Mouse (Mus musculus) hindbrain, embryonic 15.5 days (tissue): ENCODE results near the gene Ilf3. TPM values are rescaled to one million over a fixed set of nuclear protein-coding genes. Genes with fewer than 3 reads are reported as not detected.

Experiments used
- ATAC-seq: fragments of 200-750 bp; cut with Nextera tagmentation; 2 replicates; pipeline ENCODE4 v1.8.0; 2017; ENCODE audit warnings: low read depth, moderate number of reproducible peaks, moderate TSS enrichment; ENCODE audit not compliant: low FRiP score
- H3K27ac ChIP-seq: fragments of 300-500 bp; sonication (generic); replicated peaks from 2 replicates; pipeline ENCODE4 v1.5.1; 2015; ENCODE audit warnings: mild to moderate bottlenecking, inconsistent platforms
- H3K27me3 ChIP-seq: fragments of 300-500 bp; sonication (generic); 2 replicates; pipeline ENCODE4 v1.6.1; 2015; ENCODE audit warnings: control low read depth, inconsistent platforms
- H3K36me3 ChIP-seq: fragments of 300-500 bp; sonication (generic); 2 replicates; pipeline ENCODE4 v1.6.1; 2015; ENCODE audit warnings: control low read depth, inconsistent platforms
- H3K4me1 ChIP-seq: fragments of 300-500 bp; sonication (generic); replicated peaks from 2 replicates; pipeline ENCODE4 v1.6.1; 2015; ENCODE audit warnings: control low read depth, inconsistent platforms
- H3K4me2 ChIP-seq: fragments of 300-500 bp; sonication (generic); 2 replicates; pipeline ENCODE4 v1.6.1; 2015; ENCODE audit warnings: moderate library complexity, mild to moderate bottlenecking, inconsistent platforms
- H3K4me3 ChIP-seq: fragments of 300-500 bp; sonication (generic); 2 replicates; pipeline ENCODE4 v1.5.1; 2015; ENCODE audit warnings: mild to moderate bottlenecking, inconsistent platforms
- H3K9ac ChIP-seq: fragments of 300-500 bp; sonication (generic); 2 replicates; pipeline ENCODE4 v1.6.1; 2015; ENCODE audit warnings: inconsistent platforms
- H3K9me3 ChIP-seq: fragments of 300-500 bp; sonication (generic); 2 replicates; pipeline ENCODE4 v1.6.1; 2016; ENCODE audit warnings: control low read depth, inconsistent platforms
- WGBS: fragments of 180-500 bp; shearing (Covaris S2); methylation state at CpG from one replicate; pipeline ENCODE4 v1.1.7; 2015; 5-methylcytosine and 5-hydroxymethylcytosine counted together
- polyA plus RNA-seq: library from polyadenylated mRNA; unstranded; fragments of >200 nt; fragmentation: Nextera tagmentation; extraction: Ambion mirVana; gene quantifications from 2 replicates; pipeline ENCODE4 v1.2.1, GENCODE M21; 2015

The Ilf3 gene
- polyA plus RNA-seq, 1 experiment from 2014 or later = 209 TPM

- H3K4me1 ChIP-seq = peaks cover 49% of the 10 kb centered on the region
- 88% methylated on average over 3 of the region's 3 CpGs for WGBS
Measured at GRCm38 (mm10) chr9:21379195-21379594, 11.5 kb downstream of the Ilf3 start.

GRCm38 (mm10) chr9:21380868-21381267 is 13.2 kb downstream of the Ilf3 start:
- no peak for ATAC-seq
- H3K9me3 ChIP-seq = no peaks in the 10 kb centered on the region
- no peak overlapping the region for H3K4me3 ChIP-seq
- H3K4me2 ChIP-seq = no peak overlapping the region
- H3K9ac ChIP-seq = no peak overlapping the region
- no peak overlapping the region for H3K27ac ChIP-seq
- H3K36me3 ChIP-seq = no peaks in the 10 kb centered on the region
- peaks cover 53% of the 10 kb centered on the region for H3K4me1 ChIP-seq
- H3K27me3 ChIP-seq = no peaks in the 10 kb centered on the region

More at GRCm38 (mm10) chr9:21379195-21379594, 11.5 kb downstream of the Ilf3 start:
- Histone ChIP-seq H3K9me3 (no peaks in the 10 kb centered on the region), H3K36me3 (0 out of 2 replicates have a peak, but pooled peaks cover 3% of the 10 kb centered on the region), H3K4me3 (no peak overlapping the region), H3K9ac (no peak overlapping the region), H3K27ac (no peak overlapping the region), H3K27me3 (no peaks in the 10 kb centered on the region), H3K4me2 (no peak overlapping the region)
- no peak for ATAC-seq

- ATAC-seq = no peak
- Histone ChIP-seq H3K4me2 (no peak overlapping the region), H3K36me3 (peaks cover 10% of the 10 kb centered on the region), H3K27ac (no peak overlapping the region), H3K9ac (no peak overlapping the region), H3K4me3 (no peak overlapping the region), H3K4me1 (peaks cover 41% of the 10 kb centered on the region), H3K27me3 (no peaks in the 10 kb centered on the region), H3K9me3 (no peaks in the 10 kb centered on the region)
Measured at GRCm38 (mm10) chr9:21383966-21384365, 16.3 kb downstream of the Ilf3 start.

- H3K4me3 ChIP-seq = no peak overlapping the region
- H3K27ac ChIP-seq = no peak overlapping the region
- no peak overlapping the region for H3K9ac ChIP-seq
- H3K36me3 ChIP-seq = peaks cover 85% of the 10 kb centered on the region
- H3K9me3 ChIP-seq = no peaks in the 10 kb centered on the region
- no peaks in the 10 kb centered on the region for H3K4me1 ChIP-seq
- no peak overlapping the region for H3K4me2 ChIP-seq
- H3K27me3 ChIP-seq = no peaks in the 10 kb centered on the region
- 87% methylated on average over 10 of the region's 10 CpGs for WGBS
- no peak for ATAC-seq
Measured at GRCm38 (mm10) chr9:21392646-21393175, 25.0 kb downstream of the Ilf3 start.

- no peaks in the 10 kb centered on the region for H3K27me3 ChIP-seq
- no peak overlapping the region for H3K9ac ChIP-seq
- no peak overlapping the region for H3K4me2 ChIP-seq
- H3K4me1 ChIP-seq = no peaks in the 10 kb centered on the region
- peaks cover 91% of the 10 kb centered on the region for H3K36me3 ChIP-seq
- H3K4me3 ChIP-seq = no peak overlapping the region
- no peak overlapping the region for H3K27ac ChIP-seq
- 94% methylated on average over 3 of the region's 3 CpGs for WGBS
- ATAC-seq = 0 out of 2 replicates have a peak, but pooled peaks have one; percentile 20
- no peaks in the 10 kb centered on the region for H3K9me3 ChIP-seq
Measured at GRCm38 (mm10) chr9:21395692-21396091, 28.0 kb downstream of the Ilf3 start.

GRCm38 (mm10) chr9:21397170-21397569 is 29.5 kb downstream of the Ilf3 start:
- no peak overlapping the region for H3K9ac ChIP-seq
- no peak overlapping the region for H3K4me2 ChIP-seq
- no peak for ATAC-seq
- WGBS = 95% methylated on average over 3 of the region's 3 CpGs
- H3K4me1 ChIP-seq = no peaks in the 10 kb centered on the region
- H3K27ac ChIP-seq = no peak overlapping the region
- H3K36me3 ChIP-seq = peaks cover 93% of the 10 kb centered on the region
- no peak overlapping the region for H3K4me3 ChIP-seq
- H3K9me3 ChIP-seq = no peaks in the 10 kb centered on the region
- H3K27me3 ChIP-seq = no peaks in the 10 kb centered on the region

- H3K4me3 ChIP-seq = no peak overlapping the region
- 95% methylated on average over 9 of the region's 9 CpGs for WGBS
- no peaks in the 10 kb centered on the region for H3K27me3 ChIP-seq
- no peak overlapping the region for H3K9ac ChIP-seq
- H3K4me2 ChIP-seq = no peak overlapping the region
- H3K4me1 ChIP-seq = no peaks in the 10 kb centered on the region
- H3K36me3 ChIP-seq = peaks cover 94% of the 10 kb centered on the region
- no peaks in the 10 kb centered on the region for H3K9me3 ChIP-seq
- no peak overlapping the region for H3K27ac ChIP-seq
- ATAC-seq = no peak
Measured at GRCm38 (mm10) chr9:21401042-21401441, 33.4 kb downstream of the Ilf3 start.

GRCm38 (mm10) chr9:21402764-21403253 is 35.1 kb downstream of the Ilf3 start:
- ATAC-seq = no peak
- peaks cover 88% of the 10 kb centered on the region for H3K36me3 ChIP-seq
- 82% methylated on average over 11 of the region's 11 CpGs for WGBS
- no peak overlapping the region for H3K9ac ChIP-seq
- H3K4me3 ChIP-seq = no peak overlapping the region
- H3K27ac ChIP-seq = no peak overlapping the region
- no peaks in the 10 kb centered on the region for H3K9me3 ChIP-seq
- no peak overlapping the region for H3K4me2 ChIP-seq
- no peaks in the 10 kb centered on the region for H3K27me3 ChIP-seq
- H3K4me1 ChIP-seq = no peaks in the 10 kb centered on the region

GRCm38 (mm10) chr9:21403745-21404144 is 36.1 kb downstream of the Ilf3 start:
- Histone ChIP-seq H3K27ac (no peak overlapping the region), H3K9ac (no peak overlapping the region), H3K27me3 (no peaks in the 10 kb centered on the region), H3K4me3 (no peak overlapping the region), H3K36me3 (peaks cover 80% of the 10 kb centered on the region), H3K9me3 (no peaks in the 10 kb centered on the region), H3K4me1 (0 out of 2 replicates have a peak, but pooled peaks cover 4% of the 10 kb centered on the region), H3K4me2 (no peak overlapping the region)
- ATAC-seq = no peak
- WGBS = 96% methylated on average over 5 of the region's 5 CpGs

GRCm38 (mm10) chr9:21405525-21405924 is 37.9 kb downstream of the Ilf3 start:
- Histone ChIP-seq H3K4me3 (no peak overlapping the region), H3K27me3 (no peaks in the 10 kb centered on the region), H3K27ac (no peak overlapping the region), H3K9me3 (no peaks in the 10 kb centered on the region), H3K4me1 (0 out of 2 replicates have a peak, but pooled peaks cover 8% of the 10 kb centered on the region), H3K4me2 (no peak overlapping the region), H3K36me3 (peaks cover 62% of the 10 kb centered on the region), H3K9ac (no peak overlapping the region)
- ATAC-seq = no peak
- WGBS = 78% methylated on average over 4 of the region's 4 CpGs

GRCm38 (mm10) chr9:21407951-21408350 is 40.3 kb downstream of the Ilf3 start:
- H3K4me3 ChIP-seq = no peak overlapping the region
- H3K4me2 ChIP-seq = no peak overlapping the region
- ATAC-seq = no peak
- WGBS = 13% methylated on average over 4 of the region's 4 CpGs
- H3K36me3 ChIP-seq = peaks cover 41% of the 10 kb centered on the region
- H3K4me1 ChIP-seq = peaks cover 27% of the 10 kb centered on the region
- H3K27me3 ChIP-seq = no peaks in the 10 kb centered on the region
- no peak overlapping the region for H3K9ac ChIP-seq
- no peaks in the 10 kb centered on the region for H3K9me3 ChIP-seq
- 0 out of 2 replicates have a peak overlapping the region, but pooled peaks have one; percentile 46 for H3K27ac ChIP-seq

- Histone ChIP-seq H3K4me3 (no peak overlapping the region), H3K4me1 (peaks cover 31% of the 10 kb centered on the region), H3K27me3 (no peaks in the 10 kb centered on the region), H3K4me2 (no peak overlapping the region), H3K9me3 (no peaks in the 10 kb centered on the region), H3K27ac (no peak overlapping the region), H3K36me3 (peaks cover 34% of the 10 kb centered on the region), H3K9ac (no peak overlapping the region)
- no peak for ATAC-seq
- WGBS = 72% methylated on average over 7 of the region's 7 CpGs
Measured at GRCm38 (mm10) chr9:21408624-21409023, 41.0 kb downstream of the Ilf3 start.
